Mouse (Mus musculus) C2C12 (cell line): ENCODE measurements around the gene Trmt11. TPM values are rescaled to one million over a fixed set of nuclear protein-coding genes. Genes with fewer than 3 reads are reported as not detected.
"Not testable (repeated sequence)": the region's sequence is repeated elsewhere in the genome, so short reads cannot be mapped to it uniquely, and the experiment has no call there.

Experiments used
- H3K27me3 ChIP-seq: one replicate; pipeline ENCODE4 v1.6.1; 2011; ENCODE audit not compliant: control insufficient read depth, insufficient read depth, insufficient read length
- H3K36me3 ChIP-seq: one replicate; pipeline ENCODE4 v1.6.1; 2011; ENCODE audit not compliant: control insufficient read depth, insufficient read depth
- H3K4me3 ChIP-seq: one replicate; pipeline ENCODE4 v1.5.1; 2011; ENCODE audit warnings: mild to moderate bottlenecking, control low read depth; ENCODE audit not compliant: poor library complexity, insufficient read depth, severe bottlenecking
- H3K79me2 ChIP-seq: one replicate; pipeline ENCODE4 v1.6.1; 2011; ENCODE audit not compliant: control insufficient read depth, insufficient read depth
- H3K79me3 ChIP-seq: one replicate; pipeline ENCODE4 v1.6.1; 2011; ENCODE audit warnings: low read depth, control low read depth
- H3ac ChIP-seq: one replicate; pipeline ENCODE3; 2011; ENCODE audit warnings: low read depth; ENCODE audit not compliant: control insufficient read depth, insufficient read length
- CEBPB ChIP-seq: IDR thresholded peaks from one replicate; pipeline ENCODE4 v1.6.1; 2011; ENCODE audit warnings: low read depth, mild to moderate bottlenecking, control low read depth, moderate library complexity
- CTCF ChIP-seq: IDR thresholded peaks from one replicate; pipeline ENCODE4 v1.5.1; 2011; ENCODE audit not compliant: control insufficient read depth, insufficient read depth, insufficient read length
- FOSL1 ChIP-seq: IDR thresholded peaks from one replicate; pipeline ENCODE4 v1.8.0; 2011; ENCODE audit warnings: mild to moderate bottlenecking, low read length; ENCODE audit not compliant: poor library complexity, insufficient read depth, severe bottlenecking
- MAX ChIP-seq: IDR thresholded peaks from one replicate; pipeline ENCODE4 v1.6.1; 2011; ENCODE audit warnings: mild to moderate bottlenecking, control low read depth
- MYOD1 ChIP-seq: IDR thresholded peaks from one replicate; pipeline ENCODE4 v1.6.1; 2011; ENCODE audit warnings: low read depth; ENCODE audit not compliant: control insufficient read depth, insufficient read length
- MYOG ChIP-seq: IDR thresholded peaks from one replicate; pipeline ENCODE4 v1.6.1; 2011; ENCODE audit not compliant: control insufficient read depth, insufficient read length; ENCODE audit errors: extremely low read depth
- USF1 ChIP-seq: IDR thresholded peaks from one replicate; pipeline ENCODE4 v1.6.1; 2011; ENCODE audit warnings: low read depth, mild to moderate bottlenecking, control low read depth, moderate library complexity
- polyA plus RNA-seq: library from polyadenylated mRNA; unstranded; fragments of >200 nt; fragmentation: generic; extraction: Trizol; gene quantifications from one replicate; pipeline ENCODE4 v1.2.1, GENCODE M21; 2012; ENCODE audit warnings: missing spikeins

Gene Trmt11
- polyA plus RNA-seq, 1 experiment: 2.6 TPM

DNA sequence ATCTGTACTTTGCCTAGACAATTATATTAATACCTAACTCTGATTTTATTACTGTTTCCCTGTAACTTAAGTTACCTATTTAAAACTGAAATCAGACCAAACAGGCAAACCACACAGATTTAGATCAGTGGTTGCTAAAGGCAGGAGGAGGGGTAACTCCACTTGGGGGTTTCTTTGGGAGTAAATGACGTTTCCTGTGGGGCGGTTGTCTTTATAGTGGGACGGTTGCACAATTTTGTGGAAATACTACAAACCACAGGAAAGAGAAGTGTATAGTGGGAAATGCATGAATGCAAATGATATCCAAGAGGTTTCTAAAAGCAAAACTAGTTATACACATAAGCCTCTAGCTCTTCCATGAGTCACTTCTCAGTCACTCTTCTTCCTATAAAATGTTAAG, 50.6 kb downstream of the Trmt11 start:
- no peaks in the 10 kb centered on the region for H3K79me2 ChIP-seq
- H3K79me3 ChIP-seq: peaks cover under 1% of the 10 kb centered on the region

DNA sequence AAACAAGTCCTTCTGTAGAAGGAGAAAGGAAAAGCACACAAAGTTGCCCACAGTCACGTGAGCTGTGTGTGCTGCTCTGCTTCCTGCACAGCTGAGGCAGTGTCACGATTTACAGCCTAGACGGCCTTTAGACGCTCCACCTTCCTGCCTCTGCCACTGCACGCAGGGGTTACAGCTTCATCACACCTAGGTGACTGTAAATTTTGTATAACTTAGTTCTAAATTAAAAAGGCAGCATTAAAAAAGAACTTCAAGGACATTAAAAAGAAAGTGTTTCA, 62.1 kb downstream of the Trmt11 start:
- peaks cover 2% of the 10 kb centered on the region for H3K79me3 ChIP-seq
- H3K4me3 ChIP-seq: no peak overlapping the region
- H3K36me3 ChIP-seq: peaks cover 85% of the 10 kb centered on the region
- H3ac ChIP-seq: no peak overlapping the region
- H3K27me3 ChIP-seq: no peaks in the 10 kb centered on the region
- peaks cover 4% of the 10 kb centered on the region for H3K79me2 ChIP-seq
- no peak for TF ChIP-seq MYOD1
- no peak for TF ChIP-seq CEBPB
- TF ChIP-seq FOSL1: no peak
- TF ChIP-seq MAX: no peak
- no peak for TF ChIP-seq MYOG
- no peak for TF ChIP-seq USF1
- no peak for TF ChIP-seq CTCF

More for the DNA sequence above, 50.6 kb downstream of the Trmt11 start:
- TF ChIP-seq CEBPB (peak; percentile 90), FOSL1 (no peak), MYOG (no peak)
- Histone ChIP-seq H3ac (no peak overlapping the region), H3K4me3 (no peak overlapping the region), H3K27me3 (no peaks in the 10 kb centered on the region), H3K36me3 (peaks cover 55% of the 10 kb centered on the region)

DNA sequence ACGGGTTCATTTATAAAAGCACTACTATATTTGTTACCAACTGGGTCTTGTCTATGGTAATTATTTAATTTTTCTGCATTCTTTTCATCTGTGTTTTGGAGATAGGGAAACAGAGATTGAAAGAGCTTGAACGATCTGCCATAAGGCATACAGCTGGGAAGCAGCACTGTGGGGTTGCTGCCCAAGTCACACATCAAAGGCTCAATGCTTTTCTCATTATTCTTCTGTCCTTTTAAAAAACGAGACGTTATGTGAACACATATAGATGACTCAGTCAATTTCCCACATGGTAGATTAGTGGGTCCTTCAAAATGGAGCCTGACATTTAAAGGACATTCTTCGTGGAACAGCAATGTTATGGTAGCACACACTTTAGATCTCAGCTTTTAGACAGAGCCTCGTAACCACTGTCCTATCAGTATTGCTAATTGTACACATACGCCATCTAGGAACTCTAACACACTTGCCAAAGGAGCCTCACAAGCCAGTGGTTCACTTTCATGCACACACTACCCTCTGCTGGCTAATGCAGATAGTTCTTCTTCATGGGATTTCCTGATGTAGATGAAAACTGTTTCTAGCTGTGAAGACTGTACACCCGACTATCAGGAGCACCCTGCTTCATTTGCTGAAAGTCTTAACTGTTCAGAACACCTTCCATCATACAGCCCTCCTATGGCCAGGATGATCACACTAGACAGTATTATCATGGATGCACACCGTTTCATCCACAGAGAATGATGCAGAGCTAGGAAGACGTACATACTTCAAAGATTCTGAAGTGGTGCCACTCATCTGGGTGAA, 62.6 kb downstream of the Trmt11 start:
- Histone ChIP-seq H3K79me3 (peaks cover under 1% of the 10 kb centered on the region), H3ac (no peak overlapping the region), H3K4me3 (no peak overlapping the region), H3K79me2 (peaks cover 4% of the 10 kb centered on the region), H3K27me3 (no peaks in the 10 kb centered on the region), H3K36me3 (peaks cover 83% of the 10 kb centered on the region)
- TF ChIP-seq CEBPB (no peak), MYOD1 (no peak), MAX (no peak), CTCF (no peak), USF1 (no peak), FOSL1 (no peak), MYOG (no peak)

DNA sequence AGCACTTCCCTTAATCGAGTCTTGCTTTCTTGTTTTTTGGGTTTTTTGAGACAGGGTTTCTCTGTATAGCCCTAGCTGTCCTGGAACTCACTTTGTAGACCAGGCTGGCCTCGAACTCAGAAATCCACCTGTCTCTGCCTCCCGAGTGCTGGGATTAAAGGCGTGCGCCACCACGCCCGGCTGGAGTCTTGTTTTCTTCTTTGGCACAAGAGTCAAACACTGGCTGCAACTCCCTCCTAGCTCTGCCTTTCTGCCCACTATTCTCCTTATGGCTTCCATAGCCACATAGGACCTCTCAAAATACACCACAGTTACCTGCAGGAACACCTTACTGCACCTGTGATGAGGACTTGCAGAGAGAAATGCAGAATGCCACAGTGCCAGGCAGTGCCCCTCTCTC, 64.6 kb downstream of the Trmt11 start:
- H3K36me3 ChIP-seq: peaks cover 79% of the 10 kb centered on the region
- H3ac ChIP-seq, H3K27me3 ChIP-seq, H3K79me2 ChIP-seq, H3K79me3 ChIP-seq, H3K4me3 ChIP-seq: not testable (repeated sequence)

DNA sequence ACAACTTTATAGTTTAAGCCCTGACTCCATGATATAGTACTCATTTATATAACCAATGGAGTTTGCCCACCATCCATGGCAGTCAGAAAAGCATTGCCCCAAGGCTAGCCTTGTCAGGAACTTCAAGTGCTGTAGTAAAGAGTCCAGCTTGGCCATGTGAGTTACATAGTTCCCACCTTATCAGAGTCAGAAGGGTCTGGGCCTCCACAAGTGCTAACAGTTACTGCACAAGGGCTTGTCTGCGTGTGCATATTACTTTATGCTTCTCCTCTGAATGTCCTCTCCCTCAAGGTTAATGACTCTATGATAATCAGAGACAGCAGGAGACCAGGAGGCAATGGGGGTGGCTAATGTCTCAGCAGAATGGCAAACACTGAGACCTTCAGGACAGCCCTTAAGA, 73.4 kb downstream of the Trmt11 start:
- no peaks in the 10 kb centered on the region for H3K79me3 ChIP-seq
- no peak overlapping the region for H3K4me3 ChIP-seq
- H3K36me3 ChIP-seq: peaks cover 3% of the 10 kb centered on the region
- H3K27me3 ChIP-seq: no peaks in the 10 kb centered on the region
- H3K79me2 ChIP-seq: no peaks in the 10 kb centered on the region
- TF ChIP-seq CTCF (no peak), FOSL1 (no peak), MAX (no peak), MYOD1 (no peak), CEBPB (no peak), USF1 (no peak), MYOG (no peak)
- no peak overlapping the region for H3ac ChIP-seq

DNA sequence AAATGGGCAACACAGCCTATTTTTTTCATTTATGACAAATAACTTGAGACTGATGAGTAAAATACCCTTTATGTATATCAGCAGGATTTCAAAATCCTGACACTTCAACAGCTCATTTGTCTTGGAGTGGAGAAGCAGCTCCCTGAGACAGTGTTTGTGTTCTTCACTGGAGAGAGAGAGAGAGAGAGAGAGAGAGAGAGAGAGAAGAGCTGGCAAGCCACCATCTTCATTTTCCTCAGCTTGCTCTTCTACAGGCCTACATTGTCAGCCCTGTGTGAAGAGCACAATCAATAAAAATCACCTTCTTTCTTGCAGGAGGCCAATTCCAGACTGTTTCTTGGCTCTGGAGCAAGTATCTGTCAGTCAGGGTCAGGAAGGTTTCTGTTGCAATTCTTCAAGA, 78.8 kb downstream of the Trmt11 start:
- H3K79me3 ChIP-seq: no peaks in the 10 kb centered on the region
- H3K79me2 ChIP-seq: no peaks in the 10 kb centered on the region
- no peak overlapping the region for H3K4me3 ChIP-seq
- H3ac ChIP-seq: no peak overlapping the region
- no peak for TF ChIP-seq MYOG
- TF ChIP-seq MAX: no peak
- TF ChIP-seq CEBPB: no peak
- no peak for TF ChIP-seq MYOD1
- no peaks in the 10 kb centered on the region for H3K27me3 ChIP-seq
- H3K36me3 ChIP-seq: no peaks in the 10 kb centered on the region

DNA sequence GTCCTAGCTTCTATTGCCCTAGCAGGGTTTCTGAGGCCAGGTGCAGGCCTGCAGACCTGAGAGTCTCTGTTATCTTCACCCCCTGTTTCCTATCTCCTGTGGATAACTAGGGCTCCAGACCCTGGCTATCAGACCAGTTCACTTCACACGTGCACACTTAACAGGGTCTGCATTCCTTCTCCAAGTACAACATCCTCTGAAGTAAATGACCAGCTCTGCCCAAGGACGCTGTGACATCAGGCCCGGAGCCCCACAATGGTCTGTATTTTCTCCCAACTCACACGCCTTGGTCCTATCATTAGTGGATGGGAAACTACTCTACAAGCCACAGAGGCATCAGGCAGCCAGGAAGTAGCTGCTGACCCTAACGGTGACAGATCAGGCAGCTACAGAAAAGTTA, 81.4 kb downstream of the Trmt11 start:
- no peak overlapping the region for H3K4me3 ChIP-seq
- no peaks in the 10 kb centered on the region for H3K27me3 ChIP-seq
- H3K79me2 ChIP-seq: no peaks in the 10 kb centered on the region
- no peaks in the 10 kb centered on the region for H3K79me3 ChIP-seq
- TF ChIP-seq CTCF (no peak), USF1 (no peak), MYOG (no peak), CEBPB (no peak), FOSL1 (no peak), MAX (no peak), MYOD1 (no peak)
- H3K36me3 ChIP-seq: no peaks in the 10 kb centered on the region
- no peak overlapping the region for H3ac ChIP-seq
